Mouse (Mus musculus) intestine, embryonic 16.5 days (tissue): ENCODE data around the gene Tmem82. TPM values are rescaled to one million over a fixed set of nuclear protein-coding genes. Genes with fewer than 3 reads are reported as not detected.
A peak's percentile ranks its signal among the peaks of the same experiment; 100 is the strongest.
"Not testable (repeated sequence)": the region's sequence is repeated elsewhere in the genome, so short reads cannot be mapped to it uniquely, and the experiment has no call there.

Experiments used
- ATAC-seq: fragments of 200-750 bp; cut with Nextera tagmentation; 2 replicates; pipeline ENCODE4 v1.8.0; 2017; ENCODE audit warnings: moderate TSS enrichment, moderate library complexity
- H3K27ac ChIP-seq: fragments of 300-500 bp; sonication (generic); 2 replicates; pipeline ENCODE4 v1.5.1; 2014; ENCODE audit warnings: mild to moderate bottlenecking, low read length
- H3K27me3 ChIP-seq: fragments of 300-500 bp; sonication (generic); replicated peaks from 2 replicates; pipeline ENCODE4 v1.6.1; 2014; ENCODE audit warnings: low read length, control low read depth, mixed read lengths; ENCODE audit not compliant: control insufficient read depth, insufficient read depth
- H3K36me3 ChIP-seq: fragments of 300-500 bp; sonication (generic); 2 replicates; pipeline ENCODE4 v1.6.1; 2014; ENCODE audit warnings: low read length, control low read depth; ENCODE audit not compliant: control insufficient read depth, insufficient read depth
- H3K4me1 ChIP-seq: fragments of 300-500 bp; sonication (generic); 2 replicates; pipeline ENCODE4 v1.6.1; 2014; ENCODE audit warnings: low read length, control low read depth, mixed read lengths; ENCODE audit not compliant: control insufficient read depth, insufficient read depth
- H3K4me2 ChIP-seq: fragments of 300-500 bp; sonication (generic); 2 replicates; pipeline ENCODE4 v1.6.1; 2014; ENCODE audit warnings: low read depth, low read length, control low read depth
- H3K4me3 ChIP-seq: fragments of 300-500 bp; sonication (generic); 2 replicates; pipeline ENCODE4 v1.5.1; 2014; ENCODE audit warnings: mild to moderate bottlenecking, low read length
- H3K9ac ChIP-seq: fragments of 300-500 bp; sonication (generic); 2 replicates; pipeline ENCODE4 v1.6.1; 2014; ENCODE audit warnings: low read depth, low read length
- H3K9me3 ChIP-seq: fragments of 300-500 bp; sonication (generic); 2 replicates; pipeline ENCODE4 v1.6.1; 2016; ENCODE audit warnings: low read length, control low read depth; ENCODE audit not compliant: control insufficient read depth
- WGBS: fragments of 180-500 bp; shearing (Covaris S2); extraction: QIAGEN DNeasy Blood & Tissue Kit; methylation state at CpG from one replicate; pipeline ENCODE4 v1.1.7; 2014; 5-methylcytosine and 5-hydroxymethylcytosine counted together
- polyA plus RNA-seq: library from polyadenylated mRNA; unstranded; fragments of >200 nt; fragmentation: Nextera tagmentation; extraction: Ambion mirVana; gene quantifications from 2 replicates; pipeline ENCODE4 v1.2.1, GENCODE M21; 2015

Gene Tmem82
- polyA plus RNA-seq, 1 experiment from 2014 or later: 31.7 TPM

DNA sequence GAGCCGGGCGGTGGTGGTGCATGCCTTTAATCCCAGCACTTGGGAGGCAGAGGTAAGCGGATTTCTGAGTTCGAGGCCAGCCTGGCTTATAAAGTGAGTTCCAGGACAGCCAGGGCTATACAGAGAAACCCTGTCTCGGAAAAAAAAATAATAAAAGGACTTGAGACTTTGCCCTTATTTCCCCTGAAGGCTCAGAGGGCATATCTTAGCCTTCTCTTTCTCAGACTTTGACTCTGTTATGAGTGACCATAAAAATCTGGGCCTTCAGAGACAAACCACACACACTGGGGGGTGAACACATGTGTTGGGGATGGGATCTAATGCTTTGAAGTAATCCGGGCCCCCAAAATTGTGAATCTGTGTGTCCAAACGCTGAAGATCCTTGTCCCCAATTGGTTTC is 51.3 kb downstream of the Tmem82 start:
- Histone ChIP-seq H3K27ac (peak overlapping the region; percentile 20; the same call in 1 of the 2 replicates), H3K4me1 (peaks cover 13% of the 10 kb centered on the region)
- 84% methylated on average over 7 of the region's 7 CpGs for WGBS
- not testable (repeated sequence) for H3K4me3 ChIP-seq, H3K9me3 ChIP-seq, H3K36me3 ChIP-seq, H3K4me2 ChIP-seq, H3K27me3 ChIP-seq, H3K9ac ChIP-seq
- ATAC-seq: peak; percentile 50

DNA sequence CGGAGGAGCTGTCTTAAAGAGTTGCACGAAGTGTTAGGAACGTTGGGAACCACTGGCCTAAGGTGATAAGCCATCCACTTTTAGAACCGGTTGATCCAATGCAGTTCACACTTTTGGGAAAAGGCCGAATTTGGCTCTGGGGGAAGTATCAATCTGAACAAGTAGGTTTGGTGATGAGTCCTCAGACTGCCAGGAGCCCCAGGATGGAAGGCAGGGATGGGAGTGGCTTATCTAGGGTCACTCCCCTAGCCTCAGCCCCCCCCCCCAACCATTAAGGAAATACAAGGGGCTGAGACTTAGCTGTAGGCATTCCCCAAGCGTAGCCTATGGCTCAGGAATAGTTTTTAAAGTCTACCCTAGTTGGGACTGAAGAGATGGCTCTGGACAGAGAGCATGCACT is 52.2 kb downstream of the Tmem82 start:
- Histone ChIP-seq H3K4me1 (peaks cover 9% of the 10 kb centered on the region), H3K27ac (no peak overlapping the region), H3K9ac (no peak overlapping the region), H3K4me3 (no peak overlapping the region), H3K4me2 (no peak overlapping the region), H3K9me3 (no peaks in the 10 kb centered on the region), H3K27me3 (no peaks in the 10 kb centered on the region), H3K36me3 (no peaks in the 10 kb centered on the region)
- 88% methylated on average over 6 of the region's 6 CpGs for WGBS
- ATAC-seq: no peak

GRCm38 (mm10) chr4:141565325-141565724 is 53.1 kb downstream of the Tmem82 start:
- H3K27ac ChIP-seq: peak overlapping the region; percentile 4; the same call in 1 of the 2 replicates
- H3K36me3 ChIP-seq: no peaks in the 10 kb centered on the region
- no peaks in the 10 kb centered on the region for H3K9me3 ChIP-seq
- no peak overlapping the region for H3K9ac ChIP-seq
- no peak overlapping the region for H3K4me2 ChIP-seq
- H3K27me3 ChIP-seq: no peaks in the 10 kb centered on the region
- 0 out of 2 replicates have a peak, but pooled peaks cover 6% of the 10 kb centered on the region for H3K4me1 ChIP-seq
- no peak overlapping the region for H3K4me3 ChIP-seq
- 56% methylated on average over 7 of the region's 7 CpGs for WGBS
- no peak for ATAC-seq

DNA sequence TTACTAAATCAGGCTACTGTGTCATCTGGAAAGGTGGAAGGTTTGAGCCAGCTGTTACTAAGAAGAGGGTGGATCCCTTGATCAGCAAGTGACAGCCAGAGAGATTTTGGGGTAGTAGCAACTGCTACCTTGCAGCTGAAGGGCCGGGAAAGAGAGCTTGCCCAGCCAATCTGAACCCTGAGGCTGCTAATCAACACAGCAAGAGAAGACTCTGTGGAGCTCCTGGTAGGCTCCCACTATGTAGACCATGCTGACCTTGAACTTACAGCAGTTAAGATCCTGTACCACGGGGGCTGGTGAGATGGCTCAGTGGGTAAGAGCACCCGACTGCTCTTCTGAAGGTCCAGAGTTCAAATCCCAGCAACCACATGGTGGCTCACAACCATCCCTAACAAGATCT is 53.8 kb downstream of the Tmem82 start:
- no peak overlapping the region for H3K4me3 ChIP-seq
- H3K9me3 ChIP-seq: no peaks in the 10 kb centered on the region
- H3K9ac ChIP-seq: no peak overlapping the region
- no peak for ATAC-seq
- H3K27ac ChIP-seq: no peak overlapping the region
- no peak overlapping the region for H3K4me2 ChIP-seq
- H3K4me1 ChIP-seq: peaks cover 8% of the 10 kb centered on the region; the same call in 1 of the 2 replicates
- 68% methylated on average over 3 of the region's 3 CpGs for WGBS
- no peaks in the 10 kb centered on the region for H3K27me3 ChIP-seq
- H3K36me3 ChIP-seq: no peaks in the 10 kb centered on the region

GRCm38 (mm10) chr4:141564209-141564608 is 54.2 kb downstream of the Tmem82 start:
- WGBS: 91% methylated on average over 4 of the region's 4 CpGs

More at GRCm38 (mm10) chr4:141564209-141564608, 54.2 kb downstream of the Tmem82 start:
- no peak overlapping the region for H3K9ac ChIP-seq
- no peak for ATAC-seq
- no peak overlapping the region for H3K27ac ChIP-seq
- peaks cover 12% of the 10 kb centered on the region; the same call in 1 of the 2 replicates for H3K4me1 ChIP-seq
- no peaks in the 10 kb centered on the region for H3K36me3 ChIP-seq
- no peaks in the 10 kb centered on the region for H3K27me3 ChIP-seq
- H3K4me2 ChIP-seq: no peak overlapping the region
- H3K4me3 ChIP-seq: no peak overlapping the region
- no peaks in the 10 kb centered on the region for H3K9me3 ChIP-seq

Other genes starting within 250 kb of the Tmem82 start
- 0.13 and 0.15 TPM in 2 replicates for gene Clcnka, start 219.9 kb downstream of the Tmem82 start, polyA plus RNA-seq
- 0.24 TPM in 1 of 2 replicates, not detected in the other for gene Clcnkb, start 202.6 kb downstream of the Tmem82 start, polyA plus RNA-seq
- 5.3 and 6.6 TPM in 2 replicates for gene Hspb7, start 197.9 kb downstream of the Tmem82 start, polyA plus RNA-seq
- gene Srarp, start 182.5 kb downstream of the Tmem82 start, polyA plus RNA-seq: not detected in 2 replicates
- gene Zbtb17, start 174.0 kb downstream of the Tmem82 start, polyA plus RNA-seq: 21.5 and 27.2 TPM in 2 replicates
- 6.2 and 6.3 TPM in 2 replicates for gene Spen, start 80.0 kb downstream of the Tmem82 start, polyA plus RNA-seq
- gene Fblim1, start 12.5 kb downstream of the Tmem82 start, polyA plus RNA-seq: 63.8 and 66.2 TPM in 2 replicates
- 7.4 and 10.5 TPM in 2 replicates for gene Slc25a34, start 5.2 kb upstream of the Tmem82 start, polyA plus RNA-seq
- gene Plekhm2, start 46.3 kb upstream of the Tmem82 start, polyA plus RNA-seq: 5.5 and 5.9 TPM in 2 replicates
- gene Rsc1a1, start 67.0 kb upstream of the Tmem82 start, polyA plus RNA-seq: not detected in 2 replicates
- gene Ddi2, start 104.8 kb upstream of the Tmem82 start, polyA plus RNA-seq: 16.5 and 17.2 TPM in 2 replicates
- 65.6 and 72.2 TPM in 2 replicates for gene Agmat, start 128.0 kb upstream of the Tmem82 start, polyA plus RNA-seq
- 4.2 and 4.3 TPM in 2 replicates for gene Dnajc16, start 172.3 kb upstream of the Tmem82 start, polyA plus RNA-seq
- gene Casp9, start 175.0 kb upstream of the Tmem82 start, polyA plus RNA-seq: 21.3 and 24.1 TPM in 2 replicates
- 455 and 890 TPM in 2 replicates for gene Cela2a, start 207.5 kb upstream of the Tmem82 start, polyA plus RNA-seq
- gene Ctrc, start 227.7 kb upstream of the Tmem82 start, polyA plus RNA-seq: 0.29 and 0.87 TPM in 2 replicates